Mouse (Mus musculus) heart, postnatal 0 days (tissue): ENCODE measurements around the gene Nras. TPM values are rescaled to one million over a fixed set of nuclear protein-coding genes. Genes with fewer than 3 reads are reported as not detected.
A peak's percentile ranks its signal among the peaks of the same experiment; 100 is the strongest.

Experiments used
- ATAC-seq: fragments of 200-750 bp; cut with Nextera tagmentation; 2 replicates; pipeline ENCODE4 v1.8.0; 2017; ENCODE audit warnings: low read depth, moderate number of reproducible peaks, moderate library complexity; ENCODE audit not compliant: insufficient read depth
- DNase-seq: peaks from one replicate; pipeline ENCODE4 v3.0.0-alpha.2; 2016; ENCODE audit warnings: low spot score
- H3K27ac ChIP-seq: fragments of 300-500 bp; sonication (generic); 2 replicates; pipeline ENCODE4 v1.5.1; 2014; ENCODE audit warnings: low read depth, mild to moderate bottlenecking
- H3K27me3 ChIP-seq: fragments of 300-500 bp; sonication (generic); 2 replicates; pipeline ENCODE4 v1.6.1; 2014; ENCODE audit warnings: low read length, mixed read lengths; ENCODE audit not compliant: control insufficient read depth, insufficient read depth
- H3K36me3 ChIP-seq: fragments of 300-500 bp; sonication (generic); replicated peaks from 2 replicates; pipeline ENCODE4 v1.6.1; 2014; ENCODE audit warnings: low read length, mixed read lengths; ENCODE audit not compliant: control insufficient read depth, insufficient read depth
- H3K4me1 ChIP-seq: fragments of 300-500 bp; sonication (generic); 2 replicates; pipeline ENCODE4 v1.6.1; 2014; ENCODE audit warnings: antibody characterized with exemption; ENCODE audit not compliant: control insufficient read depth, insufficient read depth
- H3K4me2 ChIP-seq: fragments of 300-500 bp; sonication (generic); 2 replicates; pipeline ENCODE4 v1.6.1; 2014; ENCODE audit warnings: low read depth, mild to moderate bottlenecking, low read length, moderate library complexity
- H3K4me3 ChIP-seq: fragments of 300-500 bp; sonication (generic); 2 replicates; pipeline ENCODE4 v1.5.1; 2014; ENCODE audit warnings: low read depth, low read length
- H3K9ac ChIP-seq: fragments of 300-500 bp; sonication (generic); replicated peaks from 2 replicates; pipeline ENCODE4 v1.6.1; 2014; ENCODE audit warnings: low read depth, low read length, mixed read lengths
- H3K9me3 ChIP-seq: fragments of 300-500 bp; sonication (generic); replicated peaks from 2 replicates; pipeline ENCODE4 v1.6.1; 2016; ENCODE audit warnings: low read length; ENCODE audit not compliant: control insufficient read depth
- CTCF ChIP-seq: IDR thresholded peaks from 2 replicates; pipeline ENCODE4 v1.5.1; 2016; ENCODE audit warnings: antibody characterized with exemption, control low read depth, low read depth
- EP300 ChIP-seq: IDR thresholded peaks from 2 replicates; pipeline ENCODE4 v1.6.1; 2016; ENCODE audit warnings: antibody characterized with exemption, low read depth
- WGBS: fragments of 180-500 bp; shearing (Covaris S2); extraction: QIAGEN DNeasy Blood & Tissue Kit; methylation state at CpG from one replicate; pipeline ENCODE4 v1.1.7; 2014; 5-methylcytosine and 5-hydroxymethylcytosine counted together
- polyA plus RNA-seq: library from polyadenylated mRNA; unstranded; fragments of >200 nt; fragmentation: Nextera tagmentation; extraction: Ambion mirVana; gene quantifications from 2 replicates; pipeline ENCODE4 v1.2.1, GENCODE M21; 2015
- total RNA-seq: library from RNA; depleted of rRNA; stranded (reverse); fragments of >200 nt; gene quantifications from 2 replicates; pipeline ENCODE4 v1.2.3, GENCODE M21; 2014; ENCODE audit warnings: low replicate concordance

Gene Nras
- total and polyA plus RNA-seq, 2 experiments from 2014 or later = 37.7 to 43.2 TPM

DNA sequence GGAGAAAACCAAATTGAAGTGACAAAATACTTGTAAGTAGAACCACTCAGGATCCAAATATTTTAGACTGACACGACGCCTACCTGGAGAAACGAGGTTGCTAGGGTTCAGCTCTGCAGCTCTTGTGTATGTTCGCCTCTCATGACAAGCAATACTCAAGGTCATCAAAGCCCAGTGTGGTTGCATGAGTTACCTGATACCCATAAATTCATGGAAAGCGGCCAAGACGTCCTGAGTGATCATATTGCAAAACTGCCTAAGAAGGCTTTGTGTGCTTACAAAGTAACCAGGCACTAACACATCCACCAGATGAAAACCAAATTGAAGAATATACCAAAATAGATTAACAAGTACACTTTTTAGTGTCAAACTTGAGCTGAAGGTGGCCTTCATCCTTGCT, 10.9 kb downstream of the Nras start:
- DNase-seq = no peak
- Histone ChIP-seq H3K27me3 (no peaks in the 10 kb centered on the region), H3K9me3 (no peaks in the 10 kb centered on the region), H3K4me2 (no peak overlapping the region), H3K4me1 (no peaks in the 10 kb centered on the region), H3K4me3 (no peak overlapping the region), H3K27ac (no peak overlapping the region), H3K36me3 (peaks cover 43% of the 10 kb centered on the region), H3K9ac (no peak overlapping the region)
- 87% methylated on average over 6 of the region's 6 CpGs for WGBS
- no peak for TF ChIP-seq CTCF
- TF ChIP-seq EP300 = no peak
- ATAC-seq = no peak

DNA sequence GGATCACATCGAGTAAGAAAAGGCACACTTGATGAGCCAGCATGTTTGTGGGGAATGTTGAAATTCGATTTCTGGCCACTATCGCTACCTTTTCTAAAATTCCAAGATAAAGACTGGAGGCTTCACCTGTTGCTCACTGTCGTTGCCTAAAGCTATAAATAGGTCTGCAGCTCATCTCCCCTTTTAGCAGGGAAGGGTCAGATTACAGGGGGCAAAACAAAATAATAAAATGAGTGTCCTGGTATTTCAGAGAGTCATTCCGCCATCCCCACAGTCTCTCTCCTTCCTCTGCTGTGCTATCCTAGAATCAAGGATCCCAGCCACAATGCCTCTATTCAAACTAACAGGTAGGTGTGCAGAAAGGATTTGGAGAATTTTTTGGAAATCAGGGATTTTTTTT, 15.7 kb downstream of the Nras start, which contains the start of gene Ampd1:
Gene Ampd1 (plus strand): TSS at position 244 of the 400 bp plus-strand sequence.
- Histone ChIP-seq H3K4me2 (no peak within 1 kb of the TSS), H3K9ac (no peak within 1 kb of the TSS), H3K9me3 (no peaks in the 10 kb centered on the region), H3K27me3 (no peaks in the 10 kb centered on the region), H3K4me3 (no peak within 1 kb of the TSS), H3K27ac (no peak within 1 kb of the TSS), H3K36me3 (peaks cover 3% of the 10 kb centered on the region), H3K4me1 (no peaks in the 10 kb centered on the region)
- no peak for TF ChIP-seq CTCF
- TF ChIP-seq EP300 = no peak
- DNase-seq (no peak), ATAC-seq (no peak)
- 50% methylated on average over 5 of the region's 5 CpGs for WGBS

DNA sequence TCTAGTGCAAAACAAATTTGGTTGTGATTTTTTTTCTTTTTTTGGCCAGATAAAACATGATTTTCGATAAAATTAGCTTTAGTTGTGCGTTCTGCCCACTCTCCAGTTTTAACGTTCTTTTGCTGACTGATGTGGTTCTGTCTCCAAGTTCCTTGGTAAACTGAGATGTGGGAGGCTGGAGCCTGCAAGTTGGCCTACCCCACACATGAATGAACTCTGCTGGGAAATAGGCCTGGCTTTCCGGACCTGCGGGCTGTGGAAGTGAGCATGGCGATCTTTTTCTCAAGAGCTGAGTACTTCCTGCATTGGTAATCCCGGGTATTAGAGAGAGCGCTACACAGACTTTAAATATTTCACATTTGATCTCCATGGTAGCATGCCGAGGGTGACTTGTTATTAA, 17.8 kb downstream of the Nras start:
- Histone ChIP-seq H3K4me2 (no peak overlapping the region), H3K36me3 (no peaks in the 10 kb centered on the region), H3K27ac (no peak overlapping the region), H3K4me3 (no peak overlapping the region), H3K27me3 (no peaks in the 10 kb centered on the region), H3K9ac (no peak overlapping the region), H3K4me1 (no peaks in the 10 kb centered on the region), H3K9me3 (no peaks in the 10 kb centered on the region)
- WGBS = 80% methylated on average over 9 of the region's 9 CpGs
- DNase-seq (no peak), ATAC-seq (no peak)
- no peak for TF ChIP-seq CTCF
- no peak for TF ChIP-seq EP300

DNA sequence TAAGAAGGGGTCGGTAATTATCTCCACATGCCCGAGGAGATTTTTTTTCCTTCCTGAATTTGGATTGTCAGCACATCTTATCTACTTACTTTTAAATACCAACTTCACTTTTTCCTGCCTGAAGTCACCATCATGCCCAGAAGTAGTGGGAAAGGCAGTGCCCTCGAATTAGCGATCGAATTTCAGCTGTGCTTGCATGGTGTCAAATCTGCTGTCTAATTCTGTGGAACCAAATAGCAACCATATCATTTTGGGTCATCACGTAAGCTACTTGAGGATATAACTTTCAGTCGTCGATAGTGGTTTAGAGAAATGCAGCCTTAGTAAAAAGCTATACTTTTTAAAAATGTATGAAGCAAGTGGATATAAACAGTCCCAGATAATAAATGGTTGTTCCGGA, 18.4 kb downstream of the Nras start:
- Histone ChIP-seq H3K9me3 (no peaks in the 10 kb centered on the region), H3K4me3 (no peak overlapping the region), H3K36me3 (no peaks in the 10 kb centered on the region), H3K4me1 (no peaks in the 10 kb centered on the region), H3K27me3 (no peaks in the 10 kb centered on the region), H3K4me2 (no peak overlapping the region), H3K9ac (no peak overlapping the region), H3K27ac (no peak overlapping the region)
- TF ChIP-seq CTCF = no peak
- no peak for TF ChIP-seq EP300
- ATAC-seq (no peak), DNase-seq (no peak)
- WGBS = 78% methylated on average over 9 of the region's 9 CpGs

DNA sequence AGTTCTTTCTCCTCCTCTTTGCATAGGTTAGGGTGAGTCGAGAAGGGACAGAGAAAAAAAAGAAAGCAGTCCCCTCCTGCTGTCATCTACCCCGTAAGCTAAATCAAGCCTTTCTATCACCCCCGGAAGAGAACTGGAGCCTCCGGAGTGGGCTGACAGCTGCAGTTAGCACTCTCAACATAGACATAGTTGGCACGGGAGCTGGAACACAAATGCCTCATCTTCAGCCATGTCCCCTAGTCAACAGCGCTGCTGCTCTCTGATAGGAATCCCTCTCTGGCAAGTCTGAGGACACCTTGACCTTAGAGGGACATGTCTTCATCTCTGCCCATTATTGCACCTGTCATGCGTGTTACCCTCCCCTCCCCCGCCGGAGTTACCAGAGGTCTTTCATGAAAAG, 21.2 kb downstream of the Nras start:
- TF ChIP-seq EP300 = no peak
- no peak for TF ChIP-seq CTCF
- no peaks in the 10 kb centered on the region for H3K27me3 ChIP-seq
- H3K4me3 ChIP-seq = no peak overlapping the region
- no peak overlapping the region for H3K9ac ChIP-seq
- peaks cover 7% of the 10 kb centered on the region; the same call in 1 of the 2 replicates for H3K4me1 ChIP-seq
- no peaks in the 10 kb centered on the region for H3K9me3 ChIP-seq
- H3K36me3 ChIP-seq = no peaks in the 10 kb centered on the region
- ATAC-seq (no peak), DNase-seq (peak; percentile 16)
- H3K27ac ChIP-seq = 0 out of 2 replicates have a peak overlapping the region, but pooled peaks have one; percentile 1
- H3K4me2 ChIP-seq = no peak overlapping the region
- WGBS = 48% methylated on average over 9 of the region's 9 CpGs

DNA sequence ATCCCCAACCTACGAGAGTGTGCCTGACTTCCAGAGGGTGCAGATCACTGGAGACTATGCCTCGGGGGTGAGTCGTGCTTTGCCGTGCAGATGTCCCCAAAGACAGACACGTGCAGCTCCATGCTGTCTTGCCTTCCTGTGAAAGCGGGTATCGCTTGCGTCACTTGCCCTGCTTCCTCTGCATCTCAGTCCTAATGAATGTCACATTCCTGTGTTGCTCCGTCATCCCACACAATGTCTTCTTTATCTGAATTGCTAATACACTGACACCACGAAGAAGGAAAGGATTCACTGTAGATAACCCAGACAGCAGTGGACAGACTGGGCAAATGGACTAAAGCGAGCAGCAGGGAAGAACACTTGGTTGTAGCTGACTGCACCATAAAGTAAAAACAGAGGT, 23.0 kb downstream of the Nras start:
- Histone ChIP-seq H3K4me2 (no peak overlapping the region), H3K36me3 (no peaks in the 10 kb centered on the region), H3K4me3 (no peak overlapping the region), H3K27ac (no peak overlapping the region), H3K27me3 (no peaks in the 10 kb centered on the region), H3K9ac (no peak overlapping the region), H3K4me1 (peaks cover 7% of the 10 kb centered on the region; the same call in 1 of the 2 replicates), H3K9me3 (no peaks in the 10 kb centered on the region)
- TF ChIP-seq EP300 (no peak), CTCF (no peak)
- peak; percentile 17 for DNase-seq
- ATAC-seq = peak; percentile 41; the same call in 1 of the 2 replicates
- WGBS = 33% methylated on average over 11 of the region's 11 CpGs
